In genomic region chr10:44325551-44326500, GRCm38 (mm10) we compare ENCODE assay signal across 10 mouse cellular contexts. TPM values are rescaled to one million over a fixed set of nuclear protein-coding genes. Genes with fewer than 3 reads are reported as not detected.
A peak's percentile ranks its signal among the peaks of the same experiment; 100 is the strongest.
DNase-seq lines count a peak whose midpoint lies in the region; ATAC-seq and TF ChIP-seq lines count a peak whose summit lies in the region.
"Had no signal": no experiment of that assay in that cellular context is flagged by ENCODE, and none has a peak within 500 bp of the region (broad histone marks: within the 10 kb centered on the region; RNA-seq: fewer than 3 reads in every experiment).

No protein-coding gene starts in this region.

- peak; percentile 34; the same call in 1 of the 2 replicates for TF ChIP-seq EP300 in CH12.LX (IDR thresholded peaks at IDR 0.05; ENCODE audit: low read length)

- H3K36me3 ChIP-seq in hindbrain, embryonic 11.5 days (ENCODE audit: control insufficient read depth, insufficient read depth, low read length): no peaks in the 10 kb centered on the region
- 0 out of 2 replicates have a peak, but pooled peaks cover 4% of the 10 kb centered on the region for H3K36me3 ChIP-seq in hindbrain, embryonic 14.5 days (replicated peaks; ENCODE audit: control insufficient read depth, insufficient read depth)
- peaks cover 5 to 21% of the 10 kb centered on the region in 2 experiments for H3K36me3 ChIP-seq in CH12.LX (replicated peaks in 1 of 2; ENCODE audit: control insufficient read depth in 1 of 2, insufficient read depth in 1 of 2, low read length in 1 of 2)
- peaks cover 7% of the 10 kb centered on the region for H3K36me3 ChIP-seq in heart, embryonic 12.5 days

- peaks cover 3% of the 10 kb centered on the region for H3K4me1 ChIP-seq in hindbrain, embryonic 11.5 days (replicated peaks; ENCODE audit: control insufficient read depth, insufficient read depth, low read length)
- no peaks in the 10 kb centered on the region for H3K4me1 ChIP-seq in hindbrain, embryonic 14.5 days (replicated peaks; ENCODE audit: control insufficient read depth, insufficient read depth, low read length)
- peaks cover 14 to 91% of the 10 kb centered on the region in 2 experiments for H3K4me1 ChIP-seq in CH12.LX (ENCODE audit: control insufficient read depth in 1 of 2, insufficient read depth in 2 of 2)
- no peaks in the 10 kb centered on the region for H3K4me1 ChIP-seq in heart, embryonic 12.5 days (replicated peaks)

- TF ChIP-seq CTCF in CH12.LX (conservative IDR thresholded peaks at IDR 0.05 in 1 of 2, IDR thresholded peaks at IDR 0.05 in 1 of 2; ENCODE audit: low read depth in 2 of 2, low read length in 2 of 2): no peak

- no peaks in the 10 kb centered on the region for H3K9me3 ChIP-seq in hindbrain, embryonic 11.5 days (ENCODE audit: control insufficient read depth, low read length)
- no peaks in the 10 kb centered on the region for H3K9me3 ChIP-seq in hindbrain, embryonic 14.5 days (ENCODE audit: control insufficient read depth, low read length)
- no peaks in the 10 kb centered on the region for H3K9me3 ChIP-seq in CH12.LX (replicated peaks; ENCODE audit: low read length)
- H3K9me3 ChIP-seq in heart, embryonic 12.5 days (replicated peaks): no peaks in the 10 kb centered on the region
- H3K9me3 ChIP-seq: neural tube, embryonic 13.5 days had no signal

- H3K79me2 ChIP-seq in CH12.LX (replicated peaks; ENCODE audit: control insufficient read depth, extremely low read depth, insufficient read depth, poor library complexity, severe bottlenecking): no peaks in the 10 kb centered on the region; the same call in 1 of the 2 replicates

- in situ Hi-C loops in CH12.LX (cut with MboI; ENCODE audit: low pct_ligation_motif_present, low pct_unique_long_range_greater_than_20kb, low sequenced_read_pairs): no loop called here

- H3K4me3 ChIP-seq in hindbrain, embryonic 11.5 days (ENCODE audit: low read depth, low read length): no peak overlapping the region
- H3K4me3 ChIP-seq in hindbrain, embryonic 14.5 days (replicated peaks; ENCODE audit: low read length): no peak overlapping the region
- no peak overlapping the region for H3K4me3 ChIP-seq in CH12.LX (replicated peaks in 1 of 3; ENCODE audit: low read depth in 2 of 3, low read length in 2 of 3, poor library complexity in 1 of 3)
- H3K4me3 ChIP-seq in heart, embryonic 12.5 days: no peak overlapping the region
- H3K4me3 ChIP-seq: neural tube, embryonic 13.5 days had no signal

- H3K27ac ChIP-seq in hindbrain, embryonic 11.5 days (ENCODE audit: low read depth, low read length): no peak overlapping the region
- no peak overlapping the region for H3K27ac ChIP-seq in hindbrain, embryonic 14.5 days
- H3K27ac ChIP-seq in CH12.LX (ENCODE audit: insufficient read depth, low read depth): peak overlapping the region; percentile 38
- H3K27ac ChIP-seq in heart, embryonic 12.5 days (ENCODE audit: poor library complexity, severe bottlenecking): no peak overlapping the region
- H3K27ac ChIP-seq: neural tube, embryonic 13.5 days had no signal

- no peak overlapping the region for H3K4me2 ChIP-seq in hindbrain, embryonic 11.5 days (replicated peaks; ENCODE audit: low read depth, low read length)
- no peak overlapping the region for H3K4me2 ChIP-seq in hindbrain, embryonic 14.5 days (replicated peaks)
- no peak overlapping the region for H3K4me2 ChIP-seq in CH12.LX (ENCODE audit: insufficient read depth, low read depth, poor library complexity, severe bottlenecking)
- H3K4me2 ChIP-seq in heart, embryonic 12.5 days: no peak overlapping the region
- H3K4me2 ChIP-seq: liver, embryonic 11.5 days; neural tube, embryonic 13.5 days had no signal

- ATAC-seq in hindbrain, embryonic 11.5 days (ENCODE audit: low FRiP score): 0 out of 2 replicates have a peak, but pooled peaks have one; percentile 53
- ATAC-seq in hindbrain, embryonic 14.5 days (ENCODE audit: low FRiP score): no peak
- no peak for ATAC-seq in heart, embryonic 12.5 days (ENCODE audit: insufficient number of reproducible peaks, low FRiP score)

- no peak for TF ChIP-seq POLR2A in CH12.LX (IDR thresholded peaks at IDR 0.05; ENCODE audit: low read depth, low read length)

- peak; percentile 18 for DNase-seq in hindbrain, embryonic 11.5 days (ENCODE audit: low spot score)
- no peak for DNase-seq in hindbrain, embryonic 14.5 days (ENCODE audit: low spot score)
- peak; percentile 68 for DNase-seq in CH12.LX (ENCODE audit: extremely low read depth)
- peak; percentile 76 for DNase-seq in ZHBTc4 (ENCODE audit: low read depth, low spot score)
- peak; percentile 40 to 49 for DNase-seq in kidney, postnatal 36 days
- no peak for DNase-seq in spleen, postnatal 10 days (ENCODE audit: low spot score in 2 of 2)
- DNase-seq in layer of hippocampus, adult 11-12 months (ENCODE audit: low spot score): no peak

- 73% methylated on average over 13 of the region's 13 CpGs for WGBS in hindbrain, embryonic 11.5 days
- WGBS in hindbrain, embryonic 14.5 days: 61% methylated on average over 13 of the region's 13 CpGs
- 72% methylated on average over 13 of the region's 13 CpGs for WGBS in heart, embryonic 12.5 days

- no peak for TF ChIP-seq RAD21 in CH12.LX (IDR thresholded peaks at IDR 0.05; ENCODE audit: low read depth, low read length)

- dilution Hi-C loops in CH12.LX (cut with MboI; ENCODE audit: extremely low pct_ligation_motif_present, extremely low pct_unique_long_range_greater_than_20kb, low sequenced_read_pairs): no loop called here

- H3K27me3 ChIP-seq in hindbrain, embryonic 11.5 days (ENCODE audit: control insufficient read depth, insufficient read depth, low read length): no peaks in the 10 kb centered on the region
- no peaks in the 10 kb centered on the region for H3K27me3 ChIP-seq in hindbrain, embryonic 14.5 days (ENCODE audit: control insufficient read depth, insufficient read depth, low read length)
- no peaks in the 10 kb centered on the region for H3K27me3 ChIP-seq in CH12.LX (replicated peaks)
- no peaks in the 10 kb centered on the region for H3K27me3 ChIP-seq in heart, embryonic 12.5 days (replicated peaks)
- H3K27me3 ChIP-seq: neural tube, embryonic 13.5 days had no signal

- no peak overlapping the region for H3K9ac ChIP-seq in hindbrain, embryonic 11.5 days (ENCODE audit: low read depth, low read length)
- no peak overlapping the region for H3K9ac ChIP-seq in hindbrain, embryonic 14.5 days
- H3K9ac ChIP-seq in CH12.LX (ENCODE audit: insufficient read depth, low read depth): 0 out of 2 replicates have a peak overlapping the region, but pooled peaks have one; percentile 3
- H3K9ac ChIP-seq in heart, embryonic 12.5 days: no peak overlapping the region
- H3K9ac ChIP-seq: neural tube, embryonic 13.5 days had no signal

TF ChIP-seq in CH12.LX, 34 proteins besides CTCF, POLR2A, EP300 and RAD21:
- TF ChIP-seq ZC3H11A (IDR thresholded peaks at IDR 0.05; ENCODE audit: low read depth, low read length): no peak
- TF ChIP-seq USF1 (IDR thresholded peaks at IDR 0.05; ENCODE audit: low read depth, low read length): peak; percentile 66
- peak; percentile 59 for TF ChIP-seq MXI1 (IDR thresholded peaks at IDR 0.05; ENCODE audit: low read depth, low read length)
- TF ChIP-seq NRF1 (IDR thresholded peaks at IDR 0.05; ENCODE audit: low read depth, low read length): peak; percentile 56; the same call in 1 of the 2 replicates
- no peak for TF ChIP-seq HCFC1 (IDR thresholded peaks at IDR 0.05; ENCODE audit: low read depth, low read length)
- peak; percentile 45 for TF ChIP-seq USF2 (conservative IDR thresholded peaks at IDR 0.05; ENCODE audit: low read depth, low read length)
- no peak for TF ChIP-seq GABPA (IDR thresholded peaks at IDR 0.05; ENCODE audit: insufficient replicate concordance, low read depth, low read length)
- TF ChIP-seq JUN (IDR thresholded peaks at IDR 0.05; ENCODE audit: insufficient read depth, low read depth, low read length): no peak
- 0 out of 2 replicates have a peak, but pooled peaks have one; percentile 6 for TF ChIP-seq ETS1 (conservative IDR thresholded peaks at IDR 0.05; ENCODE audit: low read depth, low read length)

RNA-seq across cellular contexts. Expression of gene Atg5, which starts 57.7 kb away (rescaled TPM):
- 58.7 and 61.6 TPM in 2 replicates for polyA plus RNA-seq in hindbrain, embryonic 11.5 days (2014; fragmentation: Nextera tagmentation; extraction: Ambion mirVana)
- polyA plus RNA-seq in hindbrain, embryonic 14.5 days (2014; fragmentation: Nextera tagmentation; extraction: Ambion mirVana): 41.6 and 48.9 TPM in 2 replicates
- total RNA-seq in CH12.LX (2012; rRNA removed): 15.6 and 21.1 TPM in 2 replicates
- 47.5 and 52.9 TPM in 2 replicates for total RNA-seq in CH12.LX (2014; rRNA removed)
- polyA plus RNA-seq in CH12.LX (2012; ENCODE audit: insufficient read length, low read depth): 30.0 and 34.7 TPM in 2 replicates
- 24.8 and 25.4 TPM in 2 replicates for polyA plus RNA-seq in heart, embryonic 12.5 days (2016; fragmentation: Nextera tagmentation; extraction: Ambion mirVana)

Comparison
In these comparisons a context has a peak if more than half of its experiments do, and no peak if none do; other contexts are left out.
1. DNase-seq: peak in hindbrain, embryonic 11.5 days (single experiment), CH12.LX (single experiment), ZHBTc4 (single experiment) and kidney, postnatal 36 days (2 of 2); none in hindbrain, embryonic 14.5 days (single experiment), spleen, postnatal 10 days (0 of 2) and layer of hippocampus, adult 11-12 months (single experiment).